Mouse (Mus musculus) heart, embryonic 10.5 days (tissue): ENCODE data around the gene Tnnc2. TPM values are rescaled to one million over a fixed set of nuclear protein-coding genes. Genes with fewer than 3 reads are reported as not detected.

ENCODE experiments used
- DNase-seq: peaks from one replicate; pipeline ENCODE4 v3.0.0-alpha.2; 2017; ENCODE audit warnings: low spot score
- H3K27ac ChIP-seq: fragments of 300-500 bp; sonication (generic); 2 replicates; pipeline ENCODE4 v1.5.1; 2016; ENCODE audit warnings: mild to moderate bottlenecking
- H3K27me3 ChIP-seq: fragments of 300-500 bp; sonication (generic); 2 replicates; pipeline ENCODE4 v1.6.1; 2016; ENCODE audit warnings: mild to moderate bottlenecking; ENCODE audit not compliant: poor library complexity, insufficient read depth, severe bottlenecking
- H3K36me3 ChIP-seq: fragments of 300-500 bp; sonication (generic); 2 replicates; pipeline ENCODE4 v1.6.1; 2016; ENCODE audit warnings: mild to moderate bottlenecking, moderate library complexity
- H3K4me1 ChIP-seq: fragments of 300-500 bp; sonication (generic); 2 replicates; pipeline ENCODE4 v1.6.1; 2016; ENCODE audit warnings: mild to moderate bottlenecking
- H3K4me3 ChIP-seq: fragments of 300-500 bp; sonication (generic); 2 replicates; pipeline ENCODE4 v1.5.1; 2016; ENCODE audit warnings: mild to moderate bottlenecking, moderate library complexity
- H3K9me3 ChIP-seq: fragments of 300-500 bp; sonication (generic); 2 replicates; pipeline ENCODE4 v1.6.1; 2016; ENCODE audit warnings: mild to moderate bottlenecking, moderate library complexity
- WGBS: fragments of 180-500 bp; shearing (Covaris S2); methylation state at CpG from one replicate; pipeline ENCODE4 v1.1.7; 2016; 5-methylcytosine and 5-hydroxymethylcytosine counted together
- polyA plus RNA-seq: library from polyadenylated mRNA; unstranded; fragments of >200 nt; fragmentation: Nextera tagmentation; extraction: Ambion mirVana; gene quantifications from 2 replicates; pipeline ENCODE4 v1.2.1, GENCODE M21; 2016

Gene Tnnc2
- polyA plus RNA-seq, 1 experiment from 2014 or later, result 0.67 TPM

DNA sequence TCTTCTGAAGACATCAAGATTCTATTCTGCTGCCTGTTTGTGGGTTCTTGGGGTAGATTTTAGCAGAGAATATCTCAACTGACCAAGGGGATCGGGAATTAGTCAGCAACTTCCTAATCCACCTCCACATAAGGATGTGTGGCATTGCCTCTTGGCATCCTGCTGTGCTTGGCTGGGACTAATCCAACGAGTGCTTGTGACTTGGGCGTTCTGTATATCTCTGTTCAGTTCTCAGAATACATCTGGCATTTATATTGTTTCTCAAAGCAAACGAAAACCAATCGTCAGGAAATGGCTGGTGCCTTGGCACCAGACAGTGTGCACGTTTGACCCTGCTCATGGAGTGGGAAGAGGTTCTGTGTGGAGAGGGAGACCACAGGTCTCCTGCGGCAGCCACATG is 39.9 kb downstream of the Tnnc2 start:
- no peak overlapping the region for H3K27ac ChIP-seq
- H3K4me1 ChIP-seq, result no peaks in the 10 kb centered on the region
- peaks cover 5% of the 10 kb centered on the region; the same call in 1 of the 2 replicates for H3K27me3 ChIP-seq
- WGBS, result 60% methylated on average over 7 of the region's 7 CpGs
- H3K9me3 ChIP-seq, result no peaks in the 10 kb centered on the region
- no peaks in the 10 kb centered on the region for H3K36me3 ChIP-seq
- no peak for DNase-seq
- H3K4me3 ChIP-seq, result no peak overlapping the region

DNA sequence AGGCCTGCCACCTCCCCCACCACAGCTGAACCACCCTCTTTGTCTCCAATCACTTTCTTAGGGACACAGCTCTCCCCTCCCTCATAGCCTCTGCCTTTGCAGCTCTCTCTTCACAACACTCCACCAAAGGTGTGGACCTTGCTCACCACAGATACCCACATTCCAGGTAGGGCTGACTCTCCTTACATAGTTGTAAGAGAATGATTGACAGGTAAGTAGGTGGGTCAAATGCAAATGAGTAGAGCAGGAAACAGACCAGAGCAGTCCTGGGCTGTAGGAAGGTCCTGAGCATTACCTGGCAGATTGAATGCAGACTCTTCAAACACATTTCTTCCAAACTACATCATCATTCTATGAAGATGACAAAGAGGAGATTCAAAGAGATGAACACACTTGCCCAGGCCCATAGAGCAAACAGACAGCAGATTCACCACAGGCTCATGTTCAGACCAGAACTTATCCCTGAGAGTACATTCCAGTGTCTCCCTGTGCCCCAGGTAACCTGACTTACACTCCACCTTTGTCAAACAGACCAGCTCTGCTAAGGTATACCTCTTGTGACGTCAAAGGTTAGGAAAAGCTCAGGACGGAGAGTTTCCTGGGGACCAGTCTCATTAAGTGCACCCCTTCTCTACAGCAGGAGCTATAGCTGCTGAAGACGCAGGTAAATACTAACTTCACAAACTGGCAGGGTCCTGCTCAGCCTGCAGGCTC is 42.2 kb downstream of the Tnnc2 start:
- H3K4me1 ChIP-seq, result no peaks in the 10 kb centered on the region
- H3K9me3 ChIP-seq, result no peaks in the 10 kb centered on the region
- H3K36me3 ChIP-seq, result no peaks in the 10 kb centered on the region
- WGBS, result 60% methylated on average over 3 of the region's 3 CpGs
- DNase-seq, result no peak
- H3K27ac ChIP-seq, result no peak overlapping the region
- H3K27me3 ChIP-seq, result peaks cover 5% of the 10 kb centered on the region; the same call in 1 of the 2 replicates
- no peak overlapping the region for H3K4me3 ChIP-seq

DNA sequence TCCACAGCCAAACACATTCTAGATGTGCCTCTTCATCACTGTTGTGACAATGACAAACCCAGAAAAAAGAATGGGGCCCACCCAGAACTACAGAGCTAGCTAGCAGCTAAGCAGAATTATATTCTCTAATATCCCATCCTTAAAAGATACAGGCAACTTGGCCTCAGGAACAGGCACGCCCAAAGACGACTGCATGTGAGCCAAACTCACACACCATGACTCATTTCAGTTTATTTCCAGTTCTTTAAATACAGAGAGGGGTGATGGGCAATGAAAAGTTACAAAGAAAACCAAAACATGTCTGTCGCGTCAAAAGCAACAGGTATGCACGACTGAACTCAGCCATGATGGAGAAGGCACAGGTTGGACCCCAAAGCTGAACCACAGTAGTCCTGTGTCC is 44.3 kb downstream of the Tnnc2 start:
- no peaks in the 10 kb centered on the region for H3K9me3 ChIP-seq
- H3K36me3 ChIP-seq, result no peaks in the 10 kb centered on the region
- no peaks in the 10 kb centered on the region for H3K27me3 ChIP-seq
- DNase-seq, result no peak
- WGBS, result 87% methylated on average over 5 of the region's 5 CpGs
- H3K4me3 ChIP-seq, result no peak overlapping the region
- no peak overlapping the region for H3K27ac ChIP-seq
- no peaks in the 10 kb centered on the region for H3K4me1 ChIP-seq

DNA sequence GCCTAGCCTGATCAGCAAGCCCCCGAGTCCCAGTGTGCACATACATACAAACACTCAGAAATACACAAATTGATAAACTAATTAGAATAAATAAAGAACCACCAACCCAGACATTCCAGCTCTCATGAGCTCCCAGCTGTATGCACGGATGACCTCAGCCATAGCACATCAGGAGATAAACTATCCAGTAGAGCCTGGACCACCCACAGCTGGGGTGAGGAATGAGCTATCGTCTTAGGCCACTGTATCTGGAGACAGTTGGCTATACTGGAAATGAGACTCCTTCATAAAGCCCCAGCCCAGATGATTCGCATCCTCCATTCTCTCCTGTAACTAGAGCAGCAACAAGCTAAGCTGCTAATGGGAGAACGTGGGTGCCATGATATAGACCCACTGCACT is 44.9 kb downstream of the Tnnc2 start:
- H3K4me3 ChIP-seq, result no peak overlapping the region
- H3K27me3 ChIP-seq, result no peaks in the 10 kb centered on the region
- WGBS, result 75% methylated on average over 5 of the region's 5 CpGs
- H3K27ac ChIP-seq, result no peak overlapping the region
- no peaks in the 10 kb centered on the region for H3K9me3 ChIP-seq
- no peaks in the 10 kb centered on the region for H3K36me3 ChIP-seq
- no peaks in the 10 kb centered on the region for H3K4me1 ChIP-seq
- no peak for DNase-seq

- no peak for DNase-seq
- 77% methylated on average over 2 of the region's 2 CpGs for WGBS
- H3K9me3 ChIP-seq, result no peaks in the 10 kb centered on the region
- H3K4me1 ChIP-seq, result no peaks in the 10 kb centered on the region
- H3K4me3 ChIP-seq, result no peak overlapping the region
- no peaks in the 10 kb centered on the region for H3K36me3 ChIP-seq
- no peaks in the 10 kb centered on the region for H3K27me3 ChIP-seq
- no peak overlapping the region for H3K27ac ChIP-seq
These were observed 46.5 kb downstream of the Tnnc2 start for GRCm38 (mm10) chr2:164733259-164733658.

DNA sequence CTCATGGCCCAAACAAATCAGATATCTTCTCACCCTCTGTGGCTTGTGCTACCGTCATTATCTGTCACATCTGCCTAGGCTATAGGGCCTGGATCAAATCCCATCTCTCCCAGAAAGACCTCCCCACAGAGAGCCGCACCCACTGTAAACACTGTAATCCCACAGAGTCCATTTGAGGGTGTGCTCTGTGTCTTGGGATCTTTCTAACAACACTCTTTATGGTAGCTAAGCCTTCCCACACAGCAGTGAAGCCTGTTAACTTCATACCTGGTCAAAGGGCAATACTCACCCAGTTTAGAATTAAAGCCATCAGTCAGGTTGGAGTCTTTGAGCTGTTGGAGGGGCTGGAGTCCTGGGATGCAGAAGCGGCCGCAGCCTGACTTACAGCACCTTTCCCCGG is 48.0 kb downstream of the Tnnc2 start:
- Histone ChIP-seq H3K27me3 (peaks cover 3% of the 10 kb centered on the region; the same call in 1 of the 2 replicates), H3K4me1 (no peaks in the 10 kb centered on the region), H3K9me3 (no peaks in the 10 kb centered on the region), H3K27ac (no peak overlapping the region), H3K36me3 (no peaks in the 10 kb centered on the region), H3K4me3 (no peak overlapping the region)
- DNase-seq, result no peak
- WGBS, result 65% methylated on average over 5 of the region's 5 CpGs

Other genes with a start within 250 kb of the Tnnc2 start
- gene Wfdc2, start 217.6 kb downstream of the Tnnc2 start, polyA plus RNA-seq, result 11.1 and 28.0 TPM in 2 replicates
- not detected in 2 replicates for gene Spint3, start 206.5 kb downstream of the Tnnc2 start, polyA plus RNA-seq
- gene Wfdc6a, start 194.5 kb downstream of the Tnnc2 start, polyA plus RNA-seq, result not detected in 2 replicates
- not detected in 2 replicates for gene Eppin, start 186.4 kb downstream of the Tnnc2 start, polyA plus RNA-seq
- gene Wfdc6b, start 166.4 kb downstream of the Tnnc2 start, polyA plus RNA-seq, result not detected in 2 replicates
- gene Wfdc8, start 166.3 kb downstream of the Tnnc2 start, polyA plus RNA-seq, result not detected in 2 replicates
- not detected in 2 replicates for gene Wfdc16, start 141.2 kb downstream of the Tnnc2 start, polyA plus RNA-seq
- gene Wfdc10, start 123.9 kb downstream of the Tnnc2 start, polyA plus RNA-seq, result not detected in 2 replicates
- gene Wfdc9, start 123.4 kb downstream of the Tnnc2 start, polyA plus RNA-seq, result not detected in 2 replicates
- not detected in 2 replicates for gene Wfdc11, start 105.9 kb downstream of the Tnnc2 start, polyA plus RNA-seq
- gene Wfdc13, start 94.9 kb downstream of the Tnnc2 start, polyA plus RNA-seq, result not detected in 2 replicates
- not detected in 2 replicates for gene Spint4, start 81.5 kb downstream of the Tnnc2 start, polyA plus RNA-seq
- gene Spint5, start 64.7 kb downstream of the Tnnc2 start, polyA plus RNA-seq, result not detected in 2 replicates
- gene Wfdc3, start 34.0 kb downstream of the Tnnc2 start, polyA plus RNA-seq, result 0.43 and 0.49 TPM in 2 replicates
- 60.3 and 76.6 TPM in 2 replicates for gene Dnttip1, start 34.0 kb downstream of the Tnnc2 start, polyA plus RNA-seq
- gene Ube2c, start 10.1 kb downstream of the Tnnc2 start, polyA plus RNA-seq, result 496 and 550 TPM in 2 replicates
- gene Snx21, start 5.9 kb upstream of the Tnnc2 start, polyA plus RNA-seq, result 19.1 and 29.5 TPM in 2 replicates
- 17.8 and 21.5 TPM in 2 replicates for gene Acot8, start 24.9 kb upstream of the Tnnc2 start, polyA plus RNA-seq
- 7.7 and 9.7 TPM in 2 replicates for gene Zswim3, start 25.1 kb upstream of the Tnnc2 start, polyA plus RNA-seq
- 13.7 and 14.3 TPM in 2 replicates for gene Zswim1, start 42.7 kb upstream of the Tnnc2 start, polyA plus RNA-seq
- gene Spata25, start 48.6 kb upstream of the Tnnc2 start, polyA plus RNA-seq, result 0.38 TPM in 1 of 2 replicates, not detected in the other
- gene Ctsa, start 52.9 kb upstream of the Tnnc2 start, polyA plus RNA-seq, result 138 and 149 TPM in 2 replicates
- 28.2 and 55.0 TPM in 2 replicates for gene Neurl2, start 53.5 kb upstream of the Tnnc2 start, polyA plus RNA-seq
- 8.1 and 12.6 TPM in 2 replicates for gene Pltp, start 77.7 kb upstream of the Tnnc2 start, polyA plus RNA-seq
- gene Pcif1, start 99.3 kb upstream of the Tnnc2 start, polyA plus RNA-seq, result 57.9 and 61.5 TPM in 2 replicates
- 12.6 and 13.5 TPM in 2 replicates for gene Zfp335, start 131.8 kb upstream of the Tnnc2 start, polyA plus RNA-seq
- 0.53 and 1.1 TPM in 2 replicates for gene Mmp9, start 160.8 kb upstream of the Tnnc2 start, polyA plus RNA-seq
- gene Slc12a5, start 180.8 kb upstream of the Tnnc2 start, polyA plus RNA-seq, result 0.74 and 0.92 TPM in 2 replicates